Mouse (Mus musculus): ENCODE results near the gene Slc22a4.

Gene Slc22a4

DNA sequence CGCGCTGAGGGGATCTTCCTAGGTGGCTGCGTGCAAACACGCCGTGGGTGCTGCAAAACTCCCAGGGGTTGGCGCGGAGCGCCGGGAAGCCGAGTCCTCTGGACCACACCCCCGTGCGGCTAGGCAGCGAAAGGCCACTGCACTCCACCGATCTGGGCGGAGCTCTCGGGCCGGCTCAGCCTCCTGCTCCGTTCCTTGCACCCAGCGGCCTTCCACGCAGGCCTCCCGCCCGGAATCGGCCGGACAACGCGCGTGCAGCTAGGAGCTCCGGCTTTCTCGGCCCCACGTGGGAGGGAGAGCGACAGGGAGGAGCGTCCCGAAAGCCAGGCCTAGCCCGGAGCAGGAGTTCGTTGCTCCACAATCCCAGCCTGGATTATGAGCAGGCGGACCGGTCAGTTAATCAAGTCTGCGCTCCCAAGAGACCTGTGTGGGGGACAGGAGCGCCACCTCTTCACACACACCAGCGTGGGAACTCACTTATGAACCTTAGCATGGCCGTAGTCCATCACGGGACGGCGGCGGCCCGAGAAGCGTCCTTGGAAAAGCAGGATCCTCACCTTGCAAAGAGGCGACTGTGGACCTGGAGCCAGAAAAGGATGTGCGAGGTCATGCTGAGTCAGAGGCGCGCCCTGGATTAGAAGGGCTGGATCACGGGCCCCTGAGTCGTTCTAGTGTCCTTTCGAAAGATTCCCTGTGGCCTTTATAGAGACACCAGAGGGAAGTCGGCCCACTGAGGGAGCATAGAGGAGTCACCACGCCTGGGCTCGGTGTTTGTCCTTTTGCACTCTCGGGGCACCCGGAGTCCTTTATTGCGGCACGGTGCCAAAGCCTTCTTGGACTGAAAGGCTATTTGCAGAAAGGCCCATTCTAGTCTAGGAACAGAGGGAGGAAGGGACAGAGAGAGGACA lies at the start of gene Slc22a4:
Gene Slc22a4, minus strand, starts transcription at position 47 of the 908 bp plus-strand sequence.
- peak; percentile 82 to 84 for DNase-seq

DNA sequence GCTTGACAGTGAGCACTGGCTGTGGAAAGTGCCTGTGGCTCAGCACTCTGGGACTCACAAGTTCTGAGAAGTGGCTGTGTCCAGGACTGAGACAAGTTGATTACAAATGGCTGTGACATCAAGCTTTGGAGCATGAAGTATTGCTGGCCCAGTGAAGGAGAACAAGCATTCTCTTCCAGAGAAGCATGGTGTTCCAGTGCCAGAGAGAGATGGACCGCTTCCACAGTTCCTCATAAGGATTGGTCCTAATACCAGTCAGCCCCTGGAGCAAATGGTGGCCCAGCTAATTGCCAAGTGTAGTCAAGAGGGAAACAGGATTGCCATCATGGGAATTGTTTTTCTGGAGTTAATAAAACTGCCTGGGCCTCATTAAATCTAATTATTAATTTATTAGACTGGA lies 48.2 kb upstream of the Slc22a4 start:
- DNase-seq = peak; percentile 82 to 86

DNA sequence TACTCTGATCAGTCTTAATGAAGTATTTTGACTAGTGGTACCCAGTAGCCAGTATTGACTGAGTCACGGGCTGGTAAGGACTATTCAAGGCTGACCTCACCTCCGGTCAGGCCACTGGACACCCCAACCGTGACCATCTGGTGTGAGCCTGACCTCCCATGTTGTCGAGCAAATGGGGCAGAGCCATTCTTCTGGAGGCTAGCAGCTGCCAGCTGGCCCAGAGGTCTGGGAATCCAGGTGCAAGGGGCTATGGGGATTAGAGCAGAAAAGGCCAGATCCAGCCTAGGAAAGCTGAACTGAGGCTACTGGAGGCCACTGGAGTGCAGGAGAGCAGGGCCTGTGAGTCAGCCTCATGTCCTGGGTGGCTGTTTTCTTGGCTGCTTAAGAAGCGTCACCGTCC lies 47.5 kb upstream of the Slc22a4 start:
- DNase-seq = peak; percentile 63 to 76

- no peak for DNase-seq
Observed at GRCm38 (mm10) chr11:54073291-54073690, 45.4 kb upstream of the Slc22a4 start.

GRCm38 (mm10) chr11:54071726-54072445 lies 44.0 kb upstream of the Slc22a4 start:
- DNase-seq = peak; percentile 77 to 87

GRCm38 (mm10) chr11:54068520-54069371 lies 40.9 kb upstream of the Slc22a4 start, which contains the start of gene Pdlim4:
TSS of gene Pdlim4 (minus strand) at chr11:54069014.
- DNase-seq = peak; percentile 62 to 72

GRCm38 (mm10) chr11:54067996-54068519 lies 40.2 kb upstream of the Slc22a4 start:
- no peak for DNase-seq

DNA sequence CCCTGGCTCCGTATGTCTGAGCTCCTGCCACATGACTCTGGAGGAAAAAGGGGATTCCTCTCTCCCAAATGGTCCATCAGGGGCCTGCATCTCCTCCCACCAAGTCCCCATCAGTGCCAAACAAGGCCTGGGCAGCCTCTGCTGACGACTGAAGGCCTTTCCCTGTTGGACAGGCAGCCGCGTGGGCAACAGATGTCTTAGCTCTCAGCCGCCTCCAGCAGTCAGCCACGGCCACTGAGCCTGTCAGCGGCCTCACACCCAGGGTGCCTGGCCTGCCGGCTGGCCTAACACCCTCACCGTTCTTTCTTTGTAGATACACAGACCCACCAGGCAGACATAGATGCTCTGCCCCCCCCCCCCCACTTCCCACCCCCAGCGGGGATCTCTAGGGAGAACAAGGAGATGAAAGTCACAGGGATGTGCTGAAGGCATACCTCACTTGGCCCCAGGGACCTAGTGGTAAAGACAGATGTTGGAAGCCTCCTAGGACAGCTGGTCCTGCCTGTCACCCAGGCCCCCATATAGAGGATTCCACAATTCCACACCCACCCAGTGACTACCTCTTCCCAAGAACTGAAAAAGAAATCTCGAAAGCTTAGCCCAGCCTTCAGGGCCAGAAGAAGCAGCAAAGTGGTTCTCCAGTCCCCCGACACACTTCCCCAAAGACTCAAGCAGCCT lies 39.6 kb upstream of the Slc22a4 start:
- DNase-seq = peak in 1 of 2 experiments; percentile 66

DNA sequence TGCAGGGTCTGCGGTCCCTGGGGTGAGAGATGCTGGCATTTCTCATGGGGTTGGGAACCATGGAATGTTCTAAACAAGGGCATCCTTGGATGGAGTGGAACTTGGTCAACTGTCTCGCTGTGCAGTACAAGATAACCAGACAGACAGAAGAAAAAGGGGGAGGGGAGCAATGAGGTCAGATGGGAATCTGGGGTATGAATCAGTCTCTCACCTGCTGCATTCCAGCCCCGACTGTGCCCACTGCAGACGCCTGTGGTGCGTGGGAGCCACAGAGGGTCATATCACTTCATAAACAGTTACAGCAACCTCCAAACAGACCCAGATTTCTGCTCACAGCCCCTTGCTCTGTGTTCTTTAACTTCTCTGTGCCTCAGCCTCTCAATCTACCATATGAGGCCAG lies 38.5 kb upstream of the Slc22a4 start:
- no peak for DNase-seq

GRCm38 (mm10) chr11:54065915-54066178 lies 38.0 kb upstream of the Slc22a4 start:
- DNase-seq = peak in 1 of 2 experiments; percentile 37

GRCm38 (mm10) chr11:54065106-54065914 lies 37.4 kb upstream of the Slc22a4 start:
- DNase-seq = no peak

GRCm38 (mm10) chr11:54064412-54064978 lies 36.6 kb upstream of the Slc22a4 start:
- peak in 1 of 2 experiments; percentile 60 for DNase-seq

DNA sequence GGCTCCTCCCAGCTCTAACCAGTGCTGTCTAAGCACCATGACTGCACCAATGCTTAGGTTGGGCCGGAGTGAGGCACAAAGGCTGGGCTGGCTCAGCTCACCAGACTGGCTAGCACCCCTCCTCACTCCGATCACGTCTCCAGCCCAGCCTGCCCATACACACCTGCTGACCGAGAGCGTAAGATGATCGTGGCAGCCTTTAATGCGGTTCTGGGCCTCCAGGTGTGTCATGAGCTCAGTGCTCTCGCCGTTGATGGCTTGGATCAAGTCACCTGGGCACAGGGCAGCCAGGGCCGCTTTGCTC lies 35.5 kb upstream of the Slc22a4 start:
- no peak for DNase-seq

- DNase-seq = no peak
Observed at GRCm38 (mm10) chr11:54062753-54063471, 35.0 kb upstream of the Slc22a4 start.

- DNase-seq = peak; percentile 63 to 65
Observed at GRCm38 (mm10) chr11:54062086-54062752, 34.3 kb upstream of the Slc22a4 start.

GRCm38 (mm10) chr11:54060316-54060715 lies 32.4 kb upstream of the Slc22a4 start:
- no peak for DNase-seq

DNA sequence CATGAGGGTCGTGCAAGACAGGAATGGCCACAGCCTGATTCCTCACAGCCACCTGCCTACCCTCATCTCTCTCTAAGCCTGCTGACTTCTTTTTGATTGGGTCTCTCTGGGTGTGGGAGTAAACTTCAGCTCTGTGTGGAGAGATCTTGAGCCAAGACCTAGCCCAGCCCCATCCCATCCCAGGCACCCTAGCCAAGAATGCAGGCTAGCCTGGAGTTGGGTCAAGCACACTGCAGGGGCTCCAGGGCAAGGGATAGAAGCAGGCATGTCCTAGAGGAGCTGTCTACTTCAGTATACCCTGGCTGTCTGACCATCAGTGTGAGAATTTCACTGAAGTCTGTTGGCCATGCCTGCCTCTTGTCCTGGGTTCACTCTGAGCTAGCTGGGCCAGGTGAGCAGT lies 31.6 kb upstream of the Slc22a4 start:
- peak in 1 of 2 experiments; percentile 64 for DNase-seq

- DNase-seq = peak; percentile 61 to 63
Observed at GRCm38 (mm10) chr11:54058643-54059042, 30.8 kb upstream of the Slc22a4 start.

- peak in 1 of 2 experiments; percentile 37 for DNase-seq
Observed at GRCm38 (mm10) chr11:54058056-54058617, 30.2 kb upstream of the Slc22a4 start.
